Mouse (Mus musculus) left cerebral cortex, postnatal 4 days (tissue): ENCODE measurements around the gene Ankzf1. TPM values are rescaled to one million over a fixed set of nuclear protein-coding genes. Genes with fewer than 3 reads are reported as not detected.
"Not testable (repeated sequence)": the region's sequence is repeated elsewhere in the genome, so short reads cannot be mapped to it uniquely, and the experiment has no call there.

Source experiments
- DNase-seq: peaks from one replicate; pipeline ENCODE4 v3.0.0-alpha.2; 2022
- intact Hi-C: fragments of 180-260 bp; cut with DNase I; formaldehyde crosslinking; loops from one replicate; pipeline ENCODE4 v1.15.1; 2025
- total RNA-seq, 2 experiments: library from RNA; stranded (reverse); gene quantifications; 2 replicates each; pipeline ENCODE4 v1.2.3; 2021

Ankzf1 gene
- total RNA-seq, 2 experiments from 2014 or later, result 12.7 to 18.1 TPM

- intact Hi-C loops, result no loop called here
- no peak for DNase-seq
Observed at GRCm38 (mm10) chr1:75223532-75223931, 31.6 kb downstream of the Ankzf1 start.

GRCm38 (mm10) chr1:75225473-75225872, 33.5 kb downstream of the Ankzf1 start:
- no peak for DNase-seq
- intact Hi-C loops, result no loop called here

- intact Hi-C loops, result no loop called here
- DNase-seq, result no peak
Observed at GRCm38 (mm10) chr1:75226138-75226537, 34.2 kb downstream of the Ankzf1 start.

GRCm38 (mm10) chr1:75227653-75228052, 35.7 kb downstream of the Ankzf1 start:
- DNase-seq, result no peak
- intact Hi-C loops, result no loop called here

GRCm38 (mm10) chr1:75229158-75229557, 37.2 kb downstream of the Ankzf1 start:
- DNase-seq, result no peak
- intact Hi-C loops, result no loop called here

GRCm38 (mm10) chr1:75230335-75230994, 38.5 kb downstream of the Ankzf1 start:
- no peak for DNase-seq
- intact Hi-C loops, result no loop called here

- no peak for DNase-seq
- intact Hi-C loops, result no loop called here
Observed at GRCm38 (mm10) chr1:75231224-75231623, 39.3 kb downstream of the Ankzf1 start.

- intact Hi-C loops, result no loop called here
Observed at GRCm38 (mm10) chr1:75231664-75232152, 39.8 kb downstream of the Ankzf1 start, which contains the start of gene A630095N17Rik. A630095N17Rik (minus strand) TSS chr1:75232102.

GRCm38 (mm10) chr1:75232489-75232888, 40.5 kb downstream of the Ankzf1 start:
- DNase-seq, intact Hi-C loops: not testable (repeated sequence)

More at GRCm38 (mm10) chr1:75231664-75232152, 39.8 kb downstream of the Ankzf1 start, which contains the start of gene A630095N17Rik:
- DNase-seq, result no peak

- DNase-seq, result peak; percentile 85
- intact Hi-C loops, result no loop called here
Observed at GRCm38 (mm10) chr1:75234606-75235005, 42.7 kb downstream of the Ankzf1 start.

GRCm38 (mm10) chr1:75236117-75237050, 44.4 kb downstream of the Ankzf1 start, which contains the start of gene Dnajb2:
Dnajb2 (plus strand) TSS chr1:75236406.
- intact Hi-C loops, result no loop called here
- peak; percentile 77 for DNase-seq

GRCm38 (mm10) chr1:75239591-75239990, 47.6 kb downstream of the Ankzf1 start:
- no peak for DNase-seq
- intact Hi-C loops, result no loop called here

- DNase-seq, result no peak
- intact Hi-C loops, result no loop called here
Observed at GRCm38 (mm10) chr1:75243411-75243810, 51.5 kb downstream of the Ankzf1 start.

GRCm38 (mm10) chr1:75244175-75244826, 52.4 kb downstream of the Ankzf1 start:
- intact Hi-C loops, result no loop called here
- no peak for DNase-seq

- intact Hi-C loops, result no loop called here
- peak; percentile 46 for DNase-seq
Observed at GRCm38 (mm10) chr1:75244836-75245235, 52.9 kb downstream of the Ankzf1 start.

GRCm38 (mm10) chr1:75247071-75247930, 55.4 kb downstream of the Ankzf1 start:
- no peak for DNase-seq
- intact Hi-C loops, result no loop called here

- DNase-seq, result no peak
Observed at GRCm38 (mm10) chr1:75248041-75248772, 56.3 kb downstream of the Ankzf1 start.

More at GRCm38 (mm10) chr1:75248041-75248772, 56.3 kb downstream of the Ankzf1 start:
- intact Hi-C loops, result no loop called here
